39 mouse cellular contexts compared by ENCODE assay signal in genomic region chr1:180691284-180691683, GRCm38 (mm10). TPM values are rescaled to one million over a fixed set of nuclear protein-coding genes. Genes with fewer than 3 reads are reported as not detected.
"Had no signal": no experiment of that assay in that cellular context is flagged by ENCODE, and none has a peak within 500 bp of the region (broad histone marks: within the 10 kb centered on the region; RNA-seq: fewer than 3 reads in every experiment).

No protein-coding gene starts in this region.

- ATAC-seq: hindbrain, postnatal 0 days; intestine, embryonic 16.5 days had no signal

- H3K4me1 ChIP-seq: heart, embryonic 10.5 days; limb, embryonic 12.5 days; liver, embryonic 15.5 days had no signal

- H3K4me3 ChIP-seq: heart, embryonic 10.5 days; heart, embryonic 12.5 days; hindbrain, embryonic 13.5 days; hindbrain, embryonic 15.5 days; kidney, embryonic 15.5 days; limb, embryonic 10.5 days; limb, embryonic 12.5 days; liver, embryonic 13.5 days; liver, embryonic 15.5 days had no signal

- H3K9ac ChIP-seq: heart, embryonic 12.5 days; hindbrain, embryonic 13.5 days; hindbrain, embryonic 15.5 days; kidney, embryonic 15.5 days; limb, embryonic 12.5 days; liver, embryonic 13.5 days; liver, embryonic 15.5 days had no signal

- DNase-seq: gastrocnemius, postnatal 14 days; gastrocnemius, postnatal 36 days; heart, adult 18-20 months; heart, postnatal 14 days; heart, postnatal 36 days; kidney, adult 11 months; kidney, adult 2 months; kidney, adult 9 months; kidney, postnatal 14 days; kidney, postnatal 36 days; layer of hippocampus, adult 9-11 months; layer of hippocampus, postnatal 36 days; liver; liver, embryonic 13.5 days had no signal

- H3K27ac ChIP-seq: heart, embryonic 10.5 days; hindbrain, embryonic 13.5 days; hindbrain, embryonic 15.5 days; hindbrain, postnatal 0 days; kidney, embryonic 15.5 days; kidney, postnatal 0 days; limb, embryonic 10.5 days; limb, embryonic 12.5 days; liver, embryonic 13.5 days; liver, embryonic 15.5 days had no signal

- H3K9me3 ChIP-seq: heart, embryonic 10.5 days; heart, embryonic 12.5 days; hindbrain, embryonic 13.5 days; hindbrain, embryonic 15.5 days; kidney, embryonic 15.5 days; limb, embryonic 10.5 days; limb, embryonic 12.5 days; liver, embryonic 13.5 days; liver, embryonic 15.5 days had no signal

- H3K4me2 ChIP-seq: heart, embryonic 12.5 days; hindbrain, embryonic 13.5 days; hindbrain, embryonic 15.5 days; kidney, embryonic 15.5 days; limb, embryonic 12.5 days; liver, embryonic 11.5 days; liver, embryonic 13.5 days; liver, embryonic 15.5 days had no signal

RNA-seq across cellular contexts. Expression of gene Mixl1, which starts 5.5 kb away (rescaled TPM):
- total RNA-seq: gastrocnemius, adult 18-20 months; gastrocnemius, adult 8-10 months; gastrocnemius, postnatal 14 days; gastrocnemius, postnatal 36 days; heart, adult 18-20 months; heart, adult 8-10 months; heart, postnatal 14 days; heart, postnatal 36 days; hematopoietic stem cell, adult 5-6 weeks; hindbrain, postnatal 0 days; layer of hippocampus, adult 18-20 months; layer of hippocampus, adult 8-10 months; layer of hippocampus, postnatal 36 days; left cerebral cortex, adult 18-20 months; left cerebral cortex, adult 8-10 months; left cerebral cortex, postnatal 10 days; left cerebral cortex, postnatal 25 days had no signal
- polyA plus RNA-seq: gonadal fat pad, adult 2 months; heart, embryonic 12.5 days; hindbrain, embryonic 11.5 days; hindbrain, embryonic 13.5 days; hindbrain, embryonic 15.5 days; hindbrain, postnatal 0 days; kidney, adult 2 months; large intestine, adult 2 months had no signal
